Mouse (Mus musculus) hindbrain, embryonic 14.5 days (tissue): ENCODE measurements around the gene Mlip. TPM values are rescaled to one million over a fixed set of nuclear protein-coding genes. Genes with fewer than 3 reads are reported as not detected.
A peak's percentile ranks its signal among the peaks of the same experiment; 100 is the strongest.
"Not testable (repeated sequence)": the region's sequence is repeated elsewhere in the genome, so short reads cannot be mapped to it uniquely, and the experiment has no call there.

Source experiments
- ATAC-seq: fragments of 200-750 bp; cut with Nextera tagmentation; 2 replicates; pipeline ENCODE4 v1.8.0; 2017; ENCODE audit warnings: moderate number of reproducible peaks, mild to moderate bottlenecking, moderate TSS enrichment, moderate library complexity; ENCODE audit not compliant: low FRiP score
- DNase-seq: peaks from one replicate; pipeline ENCODE4 v3.0.0-alpha.2; 2015; ENCODE audit warnings: low spot score
- H3K27ac ChIP-seq: fragments of 300-500 bp; sonication (generic); 2 replicates; pipeline ENCODE4 v1.5.1; 2014; ENCODE audit warnings: mild to moderate bottlenecking, moderate library complexity
- H3K27me3 ChIP-seq: fragments of 300-500 bp; sonication (generic); 2 replicates; pipeline ENCODE4 v1.6.1; 2014; ENCODE audit warnings: mild to moderate bottlenecking, low read length, mixed read lengths; ENCODE audit not compliant: control insufficient read depth, insufficient read depth
- H3K36me3 ChIP-seq: fragments of 300-500 bp; sonication (generic); replicated peaks from 2 replicates; pipeline ENCODE4 v1.6.1; 2014; ENCODE audit not compliant: control insufficient read depth, insufficient read depth
- H3K4me1 ChIP-seq: fragments of 300-500 bp; sonication (generic); replicated peaks from 2 replicates; pipeline ENCODE4 v1.6.1; 2014; ENCODE audit warnings: antibody characterized with exemption, low read length, mixed read lengths; ENCODE audit not compliant: control insufficient read depth, insufficient read depth
- H3K4me2 ChIP-seq: fragments of 300-500 bp; sonication (generic); replicated peaks from 2 replicates; pipeline ENCODE4 v1.6.1; 2014; ENCODE audit warnings: mild to moderate bottlenecking, moderate library complexity
- H3K4me3 ChIP-seq: fragments of 300-500 bp; sonication (generic); replicated peaks from 2 replicates; pipeline ENCODE4 v1.5.1; 2014; ENCODE audit warnings: mild to moderate bottlenecking, low read length
- H3K9ac ChIP-seq: fragments of 300-500 bp; sonication (generic); 2 replicates; pipeline ENCODE4 v1.6.1; 2014
- H3K9me3 ChIP-seq: fragments of 300-500 bp; sonication (generic); 2 replicates; pipeline ENCODE4 v1.6.1; 2016; ENCODE audit warnings: low read length; ENCODE audit not compliant: control insufficient read depth
- WGBS: fragments of 180-500 bp; shearing (Covaris S2); extraction: QIAGEN DNeasy Blood & Tissue Kit; methylation state at CpG from one replicate; pipeline ENCODE4 v1.1.7; 2014; 5-methylcytosine and 5-hydroxymethylcytosine counted together
- polyA plus RNA-seq: library from polyadenylated mRNA; unstranded; fragments of >200 nt; fragmentation: Nextera tagmentation; extraction: Ambion mirVana; gene quantifications from 2 replicates; pipeline ENCODE4 v1.2.1, GENCODE M21; 2014

Mlip gene
- polyA plus RNA-seq, 1 experiment from 2014 or later = 1.4 TPM

DNA sequence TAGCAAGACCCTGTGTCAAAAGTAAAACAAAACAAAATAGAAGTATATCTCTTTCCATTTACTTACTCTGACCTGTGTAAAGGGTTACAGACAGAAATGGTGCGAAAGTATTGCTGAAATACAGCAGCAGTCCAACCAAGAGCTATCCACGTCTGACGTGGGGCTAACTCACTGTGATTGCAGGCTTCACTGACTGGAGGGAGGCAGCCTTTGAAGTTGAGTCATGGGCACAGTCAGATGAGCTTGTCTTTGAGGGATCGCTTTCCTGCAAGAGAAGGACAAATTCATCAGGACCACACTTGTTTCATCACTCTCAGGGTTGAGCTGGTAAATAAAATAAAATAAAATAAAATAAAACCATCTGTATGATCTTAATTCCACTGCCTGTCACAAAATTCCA, 31.2 kb upstream of the Mlip start:
- Histone ChIP-seq H3K36me3 (no peaks in the 10 kb centered on the region), H3K4me1 (no peaks in the 10 kb centered on the region), H3K4me2 (no peak overlapping the region), H3K27me3 (no peaks in the 10 kb centered on the region), H3K4me3 (no peak overlapping the region), H3K9me3 (no peaks in the 10 kb centered on the region), H3K9ac (no peak overlapping the region), H3K27ac (no peak overlapping the region)
- no peak for DNase-seq
- WGBS = 81% methylated on average over 4 of the region's 4 CpGs
- ATAC-seq = no peak

DNA sequence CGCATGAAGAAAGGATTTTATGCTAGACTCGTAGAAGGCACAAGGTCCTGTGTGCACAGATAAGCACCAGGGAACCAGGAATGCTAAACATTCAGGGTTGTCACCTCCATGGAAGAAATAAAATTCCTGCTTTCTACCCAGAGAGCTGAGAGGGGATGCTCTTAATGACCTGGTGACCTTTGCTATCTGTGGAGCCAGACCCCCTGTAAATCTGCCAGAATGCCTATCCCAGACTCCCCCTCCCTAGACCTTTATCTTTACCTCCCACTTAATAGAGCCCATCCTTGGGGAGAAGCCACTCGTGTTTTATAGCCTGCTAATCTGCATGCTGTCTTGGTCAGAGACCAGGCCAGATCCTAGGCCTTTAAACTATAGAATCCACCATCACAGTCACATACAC, 29.7 kb upstream of the Mlip start:
- no peak for ATAC-seq
- no peak for DNase-seq
- no peak overlapping the region for H3K27ac ChIP-seq
- no peaks in the 10 kb centered on the region for H3K36me3 ChIP-seq
- no peak overlapping the region for H3K9ac ChIP-seq
- H3K4me2 ChIP-seq = no peak overlapping the region
- no peaks in the 10 kb centered on the region for H3K4me1 ChIP-seq
- H3K9me3 ChIP-seq = no peaks in the 10 kb centered on the region
- H3K4me3 ChIP-seq = no peak overlapping the region
- no peaks in the 10 kb centered on the region for H3K27me3 ChIP-seq
- 42% methylated on average over 3 of the region's 3 CpGs for WGBS

DNA sequence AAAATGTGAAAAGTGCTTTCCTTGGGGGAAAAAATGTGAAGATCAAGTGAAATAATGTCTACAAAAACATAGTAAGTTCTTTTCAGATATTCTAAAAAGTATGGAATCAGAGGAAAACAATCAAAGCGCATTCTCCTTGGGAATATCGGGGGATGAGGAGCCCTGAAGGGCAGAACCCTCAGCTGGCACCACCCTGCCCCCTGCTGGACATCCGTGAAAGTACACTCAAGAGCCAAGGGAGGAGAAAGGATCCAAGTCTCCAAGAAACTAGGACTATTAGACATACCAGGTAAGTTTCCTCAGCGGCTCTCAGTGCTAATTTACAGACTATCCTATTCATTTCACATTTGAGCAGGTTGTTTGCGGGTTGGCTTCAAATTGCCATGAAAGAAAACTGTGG, 28.8 kb upstream of the Mlip start:
- H3K9ac ChIP-seq = no peak overlapping the region
- H3K4me1 ChIP-seq = no peaks in the 10 kb centered on the region
- WGBS = 13% methylated on average over 5 of the region's 5 CpGs
- H3K27ac ChIP-seq = no peak overlapping the region
- no peaks in the 10 kb centered on the region for H3K36me3 ChIP-seq
- ATAC-seq (no peak), DNase-seq (peak; percentile 78)
- no peak overlapping the region for H3K4me3 ChIP-seq
- H3K27me3 ChIP-seq = no peaks in the 10 kb centered on the region
- no peak overlapping the region for H3K4me2 ChIP-seq
- H3K9me3 ChIP-seq = no peaks in the 10 kb centered on the region

DNA sequence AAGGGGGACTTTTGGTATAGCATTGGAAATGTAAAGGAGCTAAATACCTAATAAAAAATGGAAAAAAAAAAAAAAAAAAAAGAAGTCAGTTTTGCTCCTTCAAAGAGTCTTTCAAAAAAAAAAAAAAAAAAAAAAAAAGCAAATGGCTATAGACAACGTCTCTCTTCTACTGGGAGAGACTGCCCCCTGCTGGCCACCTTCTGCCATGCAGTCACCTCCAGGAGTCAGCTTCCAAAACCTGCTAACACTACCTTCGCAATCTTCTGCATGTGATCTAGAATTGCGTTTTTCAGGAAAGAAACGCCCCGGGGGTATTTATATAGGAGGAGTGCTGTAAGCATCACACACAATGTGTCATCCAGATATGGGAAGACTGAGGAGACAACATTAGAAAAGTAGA, 26.9 kb upstream of the Mlip start:
- no peaks in the 10 kb centered on the region for H3K4me1 ChIP-seq
- ATAC-seq (peak; percentile 8; the same call in 1 of the 2 replicates), DNase-seq (peak; percentile 80)
- no peaks in the 10 kb centered on the region for H3K27me3 ChIP-seq
- H3K36me3 ChIP-seq = no peaks in the 10 kb centered on the region
- no peak overlapping the region for H3K4me2 ChIP-seq
- no peak overlapping the region for H3K4me3 ChIP-seq
- 53% methylated on average over 5 of the region's 5 CpGs for WGBS
- H3K9ac ChIP-seq = no peak overlapping the region
- H3K9me3 ChIP-seq = no peaks in the 10 kb centered on the region
- no peak overlapping the region for H3K27ac ChIP-seq

DNA sequence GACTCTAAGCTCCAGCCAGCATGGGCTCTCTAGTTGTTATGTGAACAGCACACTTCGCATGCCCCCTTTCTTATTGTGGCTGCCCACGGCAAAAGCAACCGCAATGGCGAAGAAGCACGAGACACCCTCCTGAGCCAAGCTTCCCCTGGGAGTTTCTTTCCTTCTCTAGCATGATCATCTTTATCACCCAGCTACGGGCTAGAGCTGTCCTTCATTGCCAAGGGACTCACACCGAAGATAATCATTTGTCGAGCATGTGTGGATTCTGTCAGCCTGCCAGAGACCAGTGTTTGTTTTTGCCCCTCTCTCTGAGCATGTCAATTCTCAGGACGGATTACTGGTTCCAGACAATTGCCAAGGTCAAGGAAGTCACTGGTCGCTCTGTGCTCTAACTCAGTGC, 24.9 kb upstream of the Mlip start:
- Histone ChIP-seq H3K4me2 (no peak overlapping the region), H3K27me3 (no peaks in the 10 kb centered on the region), H3K9ac (no peak overlapping the region), H3K9me3 (no peaks in the 10 kb centered on the region), H3K4me3 (no peak overlapping the region), H3K36me3 (no peaks in the 10 kb centered on the region), H3K4me1 (no peaks in the 10 kb centered on the region), H3K27ac (no peak overlapping the region)
- ATAC-seq (peak; percentile 34; the same call in 1 of the 2 replicates), DNase-seq (no peak)
- WGBS = 60% methylated on average over 10 of the region's 10 CpGs

DNA sequence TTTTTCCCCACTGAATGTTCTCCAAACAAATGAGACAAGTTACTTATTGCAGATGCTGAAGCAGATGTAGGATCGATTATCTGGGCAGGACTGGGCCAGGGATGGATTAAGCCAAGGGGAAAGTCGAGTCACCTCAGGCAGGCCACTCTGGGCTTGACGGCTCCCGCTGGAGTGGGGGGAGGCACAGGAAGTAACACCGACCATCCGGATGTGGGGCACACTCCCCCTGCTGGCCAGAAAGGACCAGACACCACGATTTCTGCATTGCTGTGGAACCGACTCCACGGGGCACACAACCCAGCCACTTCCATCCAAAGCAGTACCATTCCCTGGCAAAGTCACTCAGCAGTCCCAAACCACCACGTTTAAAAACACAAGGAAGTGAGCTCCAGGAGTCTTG, 24.3 kb upstream of the Mlip start:
- Histone ChIP-seq H3K4me1 (no peaks in the 10 kb centered on the region), H3K4me3 (no peak overlapping the region), H3K9me3 (no peaks in the 10 kb centered on the region), H3K27ac (no peak overlapping the region), H3K27me3 (no peaks in the 10 kb centered on the region), H3K36me3 (no peaks in the 10 kb centered on the region), H3K9ac (no peak overlapping the region), H3K4me2 (no peak overlapping the region)
- ATAC-seq = no peak
- 72% methylated on average over 10 of the region's 10 CpGs for WGBS
- DNase-seq = no peak

DNA sequence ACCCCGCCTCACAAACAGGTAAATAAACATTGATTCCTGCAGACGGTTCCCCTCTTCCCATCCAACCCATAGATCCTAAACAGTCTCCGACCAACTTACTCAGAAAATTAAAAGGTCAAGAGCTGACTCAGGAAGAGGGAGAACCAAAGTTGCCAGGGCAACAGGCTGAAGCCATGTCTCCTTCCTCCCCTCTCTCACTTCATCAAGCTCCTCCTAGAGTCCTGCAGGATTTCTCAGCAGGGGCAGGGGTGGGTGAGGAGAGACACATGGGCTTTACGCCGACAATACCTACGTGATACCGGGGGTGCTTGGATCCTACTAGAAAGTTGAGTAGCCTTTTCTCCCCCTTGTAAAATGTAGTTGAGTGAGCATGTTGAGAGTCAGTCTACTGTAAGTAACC, 23.8 kb upstream of the Mlip start:
- no peak for ATAC-seq
- Histone ChIP-seq H3K9me3 (no peaks in the 10 kb centered on the region), H3K27me3 (no peaks in the 10 kb centered on the region), H3K4me3 (no peak overlapping the region), H3K4me2 (no peak overlapping the region), H3K27ac (no peak overlapping the region), H3K4me1 (no peaks in the 10 kb centered on the region), H3K9ac (no peak overlapping the region), H3K36me3 (no peaks in the 10 kb centered on the region)
- DNase-seq = no peak
- WGBS = 82% methylated on average over 7 of the region's 7 CpGs

DNA sequence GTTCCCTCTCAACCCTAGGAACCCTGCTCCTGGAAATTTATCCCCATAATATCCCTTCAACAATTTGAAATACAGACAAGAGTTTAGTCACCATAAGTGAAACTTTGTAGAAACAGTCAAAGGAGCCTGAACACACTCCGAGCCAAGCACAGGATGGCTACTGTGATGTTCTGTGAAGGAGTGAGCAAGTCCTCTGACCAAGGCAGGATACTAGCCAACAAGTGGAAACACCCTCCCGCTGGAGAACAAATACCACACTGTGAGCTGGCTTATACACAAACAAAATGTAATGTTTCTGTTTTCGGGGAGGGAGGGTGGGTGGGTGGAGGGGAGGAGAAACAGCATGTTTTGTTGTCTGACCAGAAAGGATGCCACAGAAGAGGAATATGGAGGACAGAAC, 17.9 kb upstream of the Mlip start:
- DNase-seq (no peak), ATAC-seq (no peak)
- H3K4me3 ChIP-seq = no peak overlapping the region
- 64% methylated on average over 3 of the region's 3 CpGs for WGBS
- no peaks in the 10 kb centered on the region for H3K36me3 ChIP-seq
- H3K9me3 ChIP-seq = no peaks in the 10 kb centered on the region
- H3K4me1 ChIP-seq = no peaks in the 10 kb centered on the region
- H3K27me3 ChIP-seq = no peaks in the 10 kb centered on the region
- no peak overlapping the region for H3K9ac ChIP-seq
- no peak overlapping the region for H3K4me2 ChIP-seq
- no peak overlapping the region for H3K27ac ChIP-seq

DNA sequence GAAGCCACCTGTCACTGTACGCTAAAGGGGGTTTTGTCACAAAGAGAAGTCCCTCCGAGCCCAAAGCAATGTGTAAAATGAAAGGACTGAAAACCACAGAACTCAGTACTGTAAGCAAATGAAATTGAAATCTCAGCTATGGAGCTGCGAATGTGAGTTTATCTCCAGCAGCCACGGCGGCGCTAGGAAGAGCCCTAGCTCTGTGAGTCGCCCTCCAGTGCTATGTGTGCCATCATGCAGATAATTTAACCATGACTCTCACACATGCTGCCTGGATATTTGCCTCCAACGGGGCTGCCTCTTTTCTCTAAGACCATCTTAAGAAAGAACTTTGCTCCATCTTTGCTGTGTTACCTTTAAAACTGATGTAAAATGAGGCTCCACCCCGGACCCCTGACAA, 16.5 kb upstream of the Mlip start:
- no peak overlapping the region for H3K4me2 ChIP-seq
- ATAC-seq (0 out of 2 replicates have a peak, but pooled peaks have one; percentile 40), DNase-seq (no peak)
- H3K27me3 ChIP-seq = no peaks in the 10 kb centered on the region
- WGBS = 74% methylated on average over 9 of the region's 9 CpGs
- H3K4me3 ChIP-seq = no peak overlapping the region
- H3K27ac ChIP-seq = no peak overlapping the region
- H3K9me3 ChIP-seq = no peaks in the 10 kb centered on the region
- H3K4me1 ChIP-seq = no peaks in the 10 kb centered on the region
- no peak overlapping the region for H3K9ac ChIP-seq
- no peaks in the 10 kb centered on the region for H3K36me3 ChIP-seq

DNA sequence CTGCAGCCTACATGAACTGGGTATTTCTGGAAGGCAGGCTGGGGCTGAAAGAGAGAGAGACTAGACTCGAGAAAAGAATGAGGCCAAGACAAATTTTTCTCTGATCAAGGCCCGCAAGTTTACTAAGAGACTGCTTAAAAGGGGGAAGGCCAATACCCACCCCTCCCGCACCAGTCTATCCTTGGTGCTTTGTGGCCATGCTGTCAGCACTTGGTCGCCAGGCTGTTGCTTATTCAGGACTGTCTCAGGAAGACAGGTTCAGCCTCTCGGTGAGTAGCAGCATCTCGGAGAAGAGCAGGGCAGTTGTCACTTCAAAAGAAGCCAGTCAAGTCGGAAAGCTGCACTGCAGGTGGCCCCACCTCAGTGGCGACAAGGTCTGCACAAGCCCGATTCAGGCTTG, 11.9 kb upstream of the Mlip start:
- not testable (repeated sequence) for H3K4me3 ChIP-seq, DNase-seq, H3K27me3 ChIP-seq, H3K9me3 ChIP-seq, H3K4me2 ChIP-seq, H3K4me1 ChIP-seq, H3K36me3 ChIP-seq, H3K9ac ChIP-seq, ATAC-seq, H3K27ac ChIP-seq
- 66% methylated on average over 9 of the region's 9 CpGs for WGBS
